Mouse (Mus musculus): ENCODE measurements around the gene Braf.
"Not testable (repeated sequence)": the region's sequence is repeated elsewhere in the genome, so short reads cannot be mapped to it uniquely, and the experiment has no call there.

Gene Braf

GRCm38 (mm10) chr6:39724866-39725711 is at the start of gene Braf:
Gene Braf, minus strand, starts transcription at chr6:39725463.
- DNase-seq (ENCODE audit: low spot score in 2 of 2): peak; percentile 67 to 83

- no peak for DNase-seq (ENCODE audit: low spot score in 2 of 2)
Measured at GRCm38 (mm10) chr6:39775029-39775428, 49.8 kb upstream of the Braf start.

- no peak for DNase-seq (ENCODE audit: low spot score in 2 of 2)
Measured at GRCm38 (mm10) chr6:39757229-39757628, 32.0 kb upstream of the Braf start.

GRCm38 (mm10) chr6:39749881-39750280 is 24.6 kb upstream of the Braf start:
- DNase-seq (ENCODE audit: low spot score in 2 of 2): no peak

- no peak for DNase-seq (ENCODE audit: low spot score in 2 of 2)
Measured at GRCm38 (mm10) chr6:39747094-39747493, 21.8 kb upstream of the Braf start.

- DNase-seq (ENCODE audit: low spot score in 2 of 2): no peak
Measured at GRCm38 (mm10) chr6:39745456-39745855, 20.2 kb upstream of the Braf start.

GRCm38 (mm10) chr6:39739698-39740097 is 14.4 kb upstream of the Braf start:
- DNase-seq (ENCODE audit: low spot score in 2 of 2): not testable (repeated sequence)

- no peak for DNase-seq (ENCODE audit: low spot score in 2 of 2)
Measured at GRCm38 (mm10) chr6:39728095-39728494, 2.8 kb upstream of the Braf start.

GRCm38 (mm10) chr6:39726149-39726548 is 886 bp upstream of the Braf start:
- no peak for DNase-seq (ENCODE audit: low spot score in 2 of 2)

GRCm38 (mm10) chr6:39724542-39724865 is 759 bp downstream of the Braf start:
- no peak for DNase-seq (ENCODE audit: low spot score in 2 of 2)

- no peak for DNase-seq (ENCODE audit: low spot score in 2 of 2)
Measured at GRCm38 (mm10) chr6:39724071-39724470, 1.2 kb downstream of the Braf start.

- no peak for DNase-seq (ENCODE audit: low spot score in 2 of 2)
Measured at GRCm38 (mm10) chr6:39718567-39718966, 6.7 kb downstream of the Braf start.

- DNase-seq (ENCODE audit: low spot score in 2 of 2): no peak
Measured at GRCm38 (mm10) chr6:39717049-39717448, 8.2 kb downstream of the Braf start.

GRCm38 (mm10) chr6:39714341-39714740 is 10.9 kb downstream of the Braf start:
- DNase-seq (ENCODE audit: low spot score in 2 of 2): no peak

GRCm38 (mm10) chr6:39713399-39713798 is 11.9 kb downstream of the Braf start:
- DNase-seq (ENCODE audit: low spot score in 2 of 2): no peak

- no peak for DNase-seq (ENCODE audit: low spot score in 2 of 2)
Measured at GRCm38 (mm10) chr6:39705625-39706024, 19.6 kb downstream of the Braf start.

- no peak for DNase-seq (ENCODE audit: low spot score in 2 of 2)
Measured at GRCm38 (mm10) chr6:39693126-39693525, 32.1 kb downstream of the Braf start.

GRCm38 (mm10) chr6:39686839-39687238 is 38.4 kb downstream of the Braf start:
- DNase-seq (ENCODE audit: low spot score in 2 of 2): not testable (repeated sequence)

- no peak for DNase-seq (ENCODE audit: low spot score in 2 of 2)
Measured at GRCm38 (mm10) chr6:39681795-39682194, 43.5 kb downstream of the Braf start.

- no peak for DNase-seq (ENCODE audit: low spot score in 2 of 2)
Measured at GRCm38 (mm10) chr6:39680524-39680923, 44.7 kb downstream of the Braf start.

GRCm38 (mm10) chr6:39678241-39678640 is 47.0 kb downstream of the Braf start:
- no peak for DNase-seq (ENCODE audit: low spot score in 2 of 2)

GRCm38 (mm10) chr6:39675081-39675480 is 50.2 kb downstream of the Braf start:
- peak in 1 of 2 experiments; percentile 14 for DNase-seq (ENCODE audit: low spot score in 2 of 2)

GRCm38 (mm10) chr6:39611296-39611695 is 114.0 kb downstream of the Braf start:
- no peak for DNase-seq (ENCODE audit: low spot score in 2 of 2)

- no peak for DNase-seq (ENCODE audit: low spot score in 2 of 2)
Measured at GRCm38 (mm10) chr6:39610207-39610606, 115.1 kb downstream of the Braf start.

All from frontal cortex, postnatal 25 days (tissue).